Mouse (Mus musculus): ENCODE measurements around the gene Irf8. TPM values are rescaled to one million over a fixed set of nuclear protein-coding genes. Genes with fewer than 3 reads are reported as not detected.

Irf8 gene
- polyA plus RNA-seq, 1 experiment from 2014 or later = 3.6 TPM

- H3K27ac ChIP-seq (ENCODE audit: low read depth, low read length) = no peak overlapping the region
- no peaks in the 10 kb centered on the region for H3K27me3 ChIP-seq (ENCODE audit: control insufficient read depth, insufficient read depth, low read length)
- H3K4me3 ChIP-seq (ENCODE audit: low read depth, low read length) = no peak overlapping the region
- no peaks in the 10 kb centered on the region for H3K36me3 ChIP-seq (ENCODE audit: control insufficient read depth, insufficient read depth, low read length)
- peaks cover 3% of the 10 kb centered on the region; the same call in 1 of the 2 replicates for H3K4me1 ChIP-seq (replicated peaks; ENCODE audit: control insufficient read depth, insufficient read depth, low read length)
- H3K9me3 ChIP-seq (ENCODE audit: control insufficient read depth, low read length) = no peaks in the 10 kb centered on the region
- ATAC-seq (ENCODE audit: low FRiP score) = no peak
- no peak for DNase-seq (ENCODE audit: low spot score)
- no peak overlapping the region for H3K4me2 ChIP-seq (replicated peaks; ENCODE audit: low read depth, low read length)
- no peak overlapping the region for H3K9ac ChIP-seq (ENCODE audit: low read depth, low read length)
Observed at GRCm38 (mm10) chr8:120697979-120698272, 38.2 kb upstream of the Irf8 start.

- no peak for ATAC-seq (ENCODE audit: low FRiP score)
- WGBS = 95% methylated on average over 7 of the region's 7 CpGs
Observed at GRCm38 (mm10) chr8:120698426-120698825, 37.7 kb upstream of the Irf8 start.

GRCm38 (mm10) chr8:120699079-120699478, 37.1 kb upstream of the Irf8 start:
- no peaks in the 10 kb centered on the region for H3K9me3 ChIP-seq (ENCODE audit: control insufficient read depth, low read length)
- H3K9ac ChIP-seq (ENCODE audit: low read depth, low read length) = no peak overlapping the region
- H3K27ac ChIP-seq (ENCODE audit: low read depth, low read length) = no peak overlapping the region
- no peak overlapping the region for H3K4me3 ChIP-seq (ENCODE audit: low read depth, low read length)
- DNase-seq (ENCODE audit: low spot score) (no peak), ATAC-seq (ENCODE audit: low FRiP score) (no peak)
- no peak overlapping the region for H3K4me2 ChIP-seq (replicated peaks; ENCODE audit: low read depth, low read length)
- no peaks in the 10 kb centered on the region for H3K27me3 ChIP-seq (ENCODE audit: control insufficient read depth, insufficient read depth, low read length)
- H3K4me1 ChIP-seq (replicated peaks; ENCODE audit: control insufficient read depth, insufficient read depth, low read length) = peaks cover 3% of the 10 kb centered on the region; the same call in 1 of the 2 replicates
- H3K36me3 ChIP-seq (ENCODE audit: control insufficient read depth, insufficient read depth, low read length) = no peaks in the 10 kb centered on the region
- 81% methylated on average over 6 of the region's 6 CpGs for WGBS

More at GRCm38 (mm10) chr8:120698426-120698825, 37.7 kb upstream of the Irf8 start:
- H3K4me2 ChIP-seq (replicated peaks; ENCODE audit: low read depth, low read length) = no peak overlapping the region
- H3K9ac ChIP-seq (ENCODE audit: low read depth, low read length) = no peak overlapping the region
- H3K9me3 ChIP-seq (ENCODE audit: control insufficient read depth, low read length) = no peaks in the 10 kb centered on the region
- no peaks in the 10 kb centered on the region for H3K27me3 ChIP-seq (ENCODE audit: control insufficient read depth, insufficient read depth, low read length)
- DNase-seq (ENCODE audit: low spot score) = no peak
- H3K36me3 ChIP-seq (ENCODE audit: control insufficient read depth, insufficient read depth, low read length) = no peaks in the 10 kb centered on the region
- H3K4me1 ChIP-seq (replicated peaks; ENCODE audit: control insufficient read depth, insufficient read depth, low read length) = peaks cover 3% of the 10 kb centered on the region; the same call in 1 of the 2 replicates
- H3K27ac ChIP-seq (ENCODE audit: low read depth, low read length) = no peak overlapping the region
- H3K4me3 ChIP-seq (ENCODE audit: low read depth, low read length) = no peak overlapping the region

GRCm38 (mm10) chr8:120699565-120699964, 36.6 kb upstream of the Irf8 start:
- H3K27me3 ChIP-seq (ENCODE audit: control insufficient read depth, insufficient read depth, low read length) = no peaks in the 10 kb centered on the region
- ATAC-seq (ENCODE audit: low FRiP score) (no peak), DNase-seq (ENCODE audit: low spot score) (no peak)
- peaks cover 3% of the 10 kb centered on the region; the same call in 1 of the 2 replicates for H3K4me1 ChIP-seq (replicated peaks; ENCODE audit: control insufficient read depth, insufficient read depth, low read length)
- no peak overlapping the region for H3K9ac ChIP-seq (ENCODE audit: low read depth, low read length)
- no peak overlapping the region for H3K4me2 ChIP-seq (replicated peaks; ENCODE audit: low read depth, low read length)
- 57% methylated on average over 2 of the region's 2 CpGs for WGBS
- no peak overlapping the region for H3K27ac ChIP-seq (ENCODE audit: low read depth, low read length)
- no peaks in the 10 kb centered on the region for H3K9me3 ChIP-seq (ENCODE audit: control insufficient read depth, low read length)
- H3K36me3 ChIP-seq (ENCODE audit: control insufficient read depth, insufficient read depth, low read length) = no peaks in the 10 kb centered on the region
- H3K4me3 ChIP-seq (ENCODE audit: low read depth, low read length) = no peak overlapping the region

- ATAC-seq (ENCODE audit: low FRiP score) = no peak
- no peak overlapping the region for H3K9ac ChIP-seq (ENCODE audit: low read depth, low read length)
- H3K27me3 ChIP-seq (ENCODE audit: control insufficient read depth, insufficient read depth, low read length) = no peaks in the 10 kb centered on the region
- no peak for DNase-seq (ENCODE audit: low spot score)
- H3K4me2 ChIP-seq (replicated peaks; ENCODE audit: low read depth, low read length) = no peak overlapping the region
- H3K27ac ChIP-seq (ENCODE audit: low read depth, low read length) = no peak overlapping the region
- WGBS = 86% methylated on average over 4 of the region's 4 CpGs
- no peak overlapping the region for H3K4me3 ChIP-seq (ENCODE audit: low read depth, low read length)
- H3K4me1 ChIP-seq (replicated peaks; ENCODE audit: control insufficient read depth, insufficient read depth, low read length) = peaks cover 3% of the 10 kb centered on the region; the same call in 1 of the 2 replicates
- H3K36me3 ChIP-seq (ENCODE audit: control insufficient read depth, insufficient read depth, low read length) = no peaks in the 10 kb centered on the region
- no peaks in the 10 kb centered on the region for H3K9me3 ChIP-seq (ENCODE audit: control insufficient read depth, low read length)
Observed at GRCm38 (mm10) chr8:120700053-120700452, 36.1 kb upstream of the Irf8 start.

- H3K4me3 ChIP-seq (ENCODE audit: low read depth, low read length) = no peak overlapping the region
- no peaks in the 10 kb centered on the region for H3K4me1 ChIP-seq (replicated peaks; ENCODE audit: control insufficient read depth, insufficient read depth, low read length)
- H3K27me3 ChIP-seq (ENCODE audit: control insufficient read depth, insufficient read depth, low read length) = no peaks in the 10 kb centered on the region
- H3K9ac ChIP-seq (ENCODE audit: low read depth, low read length) = no peak overlapping the region
- H3K4me2 ChIP-seq (replicated peaks; ENCODE audit: low read depth, low read length) = no peak overlapping the region
- H3K27ac ChIP-seq (ENCODE audit: low read depth, low read length) = no peak overlapping the region
- ATAC-seq (ENCODE audit: low FRiP score) (no peak), DNase-seq (ENCODE audit: low spot score) (no peak)
- no peaks in the 10 kb centered on the region for H3K9me3 ChIP-seq (ENCODE audit: control insufficient read depth, low read length)
- no peaks in the 10 kb centered on the region for H3K36me3 ChIP-seq (ENCODE audit: control insufficient read depth, insufficient read depth, low read length)
- 68% methylated on average over 19 of the region's 19 CpGs for whole genome bisulfite sequencing
Observed at GRCm38 (mm10) chr8:120701758-120702465, 34.2 kb upstream of the Irf8 start.

- DNase-seq (ENCODE audit: low spot score) (no peak), ATAC-seq (ENCODE audit: low FRiP score) (no peak)
- Histone ChIP-seq H3K27me3 (ENCODE audit: control insufficient read depth, insufficient read depth, low read length) (no peaks in the 10 kb centered on the region), H3K9ac (ENCODE audit: low read depth, low read length) (no peak overlapping the region), H3K4me3 (ENCODE audit: low read depth, low read length) (no peak overlapping the region), H3K4me2 (replicated peaks; ENCODE audit: low read depth, low read length) (no peak overlapping the region), H3K36me3 (ENCODE audit: control insufficient read depth, insufficient read depth, low read length) (no peaks in the 10 kb centered on the region), H3K27ac (ENCODE audit: low read depth, low read length) (no peak overlapping the region), H3K9me3 (ENCODE audit: control insufficient read depth, low read length) (no peaks in the 10 kb centered on the region), H3K4me1 (replicated peaks; ENCODE audit: control insufficient read depth, insufficient read depth, low read length) (no peaks in the 10 kb centered on the region)
- WGBS = 65% methylated on average over 9 of the region's 9 CpGs
Observed at GRCm38 (mm10) chr8:120704203-120704602, 32.0 kb upstream of the Irf8 start.

- DNase-seq (ENCODE audit: low spot score) = no peak
- no peak for ATAC-seq (ENCODE audit: low FRiP score)
- Histone ChIP-seq H3K9ac (ENCODE audit: low read depth, low read length) (no peak overlapping the region), H3K4me1 (replicated peaks; ENCODE audit: control insufficient read depth, insufficient read depth, low read length) (no peaks in the 10 kb centered on the region), H3K27me3 (ENCODE audit: control insufficient read depth, insufficient read depth, low read length) (no peaks in the 10 kb centered on the region), H3K36me3 (ENCODE audit: control insufficient read depth, insufficient read depth, low read length) (no peaks in the 10 kb centered on the region), H3K9me3 (ENCODE audit: control insufficient read depth, low read length) (no peaks in the 10 kb centered on the region), H3K4me2 (replicated peaks; ENCODE audit: low read depth, low read length) (no peak overlapping the region), H3K27ac (ENCODE audit: low read depth, low read length) (no peak overlapping the region), H3K4me3 (ENCODE audit: low read depth, low read length) (no peak overlapping the region)
- WGBS = 82% methylated on average over 15 of the region's 15 CpGs
Observed at GRCm38 (mm10) chr8:120705163-120705562, 31.0 kb upstream of the Irf8 start.

- WGBS = 83% methylated on average over 3 of the region's 3 CpGs
- H3K4me1 ChIP-seq (replicated peaks; ENCODE audit: control insufficient read depth, insufficient read depth, low read length) = no peaks in the 10 kb centered on the region
- DNase-seq (ENCODE audit: low spot score) (no peak), ATAC-seq (ENCODE audit: low FRiP score) (no peak)
- no peaks in the 10 kb centered on the region for H3K27me3 ChIP-seq (ENCODE audit: control insufficient read depth, insufficient read depth, low read length)
- no peaks in the 10 kb centered on the region for H3K36me3 ChIP-seq (ENCODE audit: control insufficient read depth, insufficient read depth, low read length)
- no peak overlapping the region for H3K9ac ChIP-seq (ENCODE audit: low read depth, low read length)
- H3K27ac ChIP-seq (ENCODE audit: low read depth, low read length) = no peak overlapping the region
- H3K4me3 ChIP-seq (ENCODE audit: low read depth, low read length) = no peak overlapping the region
- no peak overlapping the region for H3K4me2 ChIP-seq (replicated peaks; ENCODE audit: low read depth, low read length)
- H3K9me3 ChIP-seq (ENCODE audit: control insufficient read depth, low read length) = no peaks in the 10 kb centered on the region
Observed at GRCm38 (mm10) chr8:120706193-120706592, 30.0 kb upstream of the Irf8 start.

All from hindbrain, embryonic 11.5 days (tissue).